ENCODE assay signal across 10 mouse cellular contexts in the genomic region with DNA sequence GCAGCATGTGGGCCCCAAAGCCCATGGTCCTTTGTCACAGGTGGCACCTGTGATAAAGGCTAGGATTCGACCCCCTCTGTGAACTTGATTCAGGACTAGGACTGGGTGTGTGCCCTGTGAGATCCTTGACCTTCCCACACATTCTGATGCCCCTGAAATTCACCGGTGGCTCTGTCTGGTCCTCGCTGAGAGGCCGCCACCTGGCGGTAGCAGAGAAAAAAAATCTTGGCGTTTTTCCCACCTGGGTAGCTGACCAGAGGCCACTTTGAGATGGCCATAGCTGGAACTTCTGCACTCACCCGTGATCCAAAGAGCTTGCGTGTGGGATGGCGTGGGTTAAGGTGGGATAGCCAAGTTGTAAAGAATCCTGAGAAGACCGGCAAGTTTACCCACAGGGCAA. TPM values are rescaled to one million over a fixed set of nuclear protein-coding genes. Genes with fewer than 3 reads are reported as not detected.
DNase-seq lines count a peak whose midpoint lies in the region; ATAC-seq and TF ChIP-seq lines count a peak whose summit lies in the region.
"Had no signal": no experiment of that assay in that cellular context is flagged by ENCODE, and none has a peak within 500 bp of the region (broad histone marks: within the 10 kb centered on the region; RNA-seq: fewer than 3 reads in every experiment).

No protein-coding gene starts in this region.

- WGBS in lung, embryonic 14.5 days, result 3% methylated on average over 10 of the region's 10 CpGs

- no peak overlapping the region for H3K9ac ChIP-seq in lung, embryonic 14.5 days
- H3K9ac ChIP-seq: limb, embryonic 12.5 days had no signal

- H3K27me3 ChIP-seq in lung, embryonic 14.5 days (ENCODE audit: insufficient read depth, low read length), result peaks cover 93% of the 10 kb centered on the region

- H3K4me1 ChIP-seq in lung, embryonic 14.5 days (ENCODE audit: insufficient read depth), result no peaks in the 10 kb centered on the region

- peak; percentile 82 for TF ChIP-seq CTCF in layer of hippocampus, adult 2 months (conservative IDR thresholded peaks at IDR 0.05)
- peak; percentile 71 for TF ChIP-seq CTCF in lung, embryonic 14.5 days (IDR thresholded peaks at IDR 0.05; ENCODE audit: low read depth)

- H3K9me3 ChIP-seq in lung, embryonic 14.5 days (ENCODE audit: low read depth, low read length), result no peaks in the 10 kb centered on the region

- ATAC-seq in lung, embryonic 14.5 days (ENCODE audit: insufficient read depth), result no peak

- no peak for DNase-seq in layer of hippocampus, adult 2 months (ENCODE audit: low spot score in 2 of 2)
- no peak for DNase-seq in layer of hippocampus, adult 11-12 months (ENCODE audit: low spot score)
- DNase-seq in ES-CJ7 (ENCODE audit: low read depth, low spot score), result peak; percentile 60
- DNase-seq in cerebellum, adult 11-12 months, result peak; percentile 85
- DNase-seq in heart, postnatal 10 days, result peak; percentile 81 to 86
- peak; percentile 90 for DNase-seq in lung, embryonic 14.5 days
- peak; percentile 74 for DNase-seq in testis, postnatal 10 days (ENCODE audit: low spot score)
- DNase-seq in frontal cortex, postnatal 25 days (ENCODE audit: low spot score in 2 of 2), result no peak

- H3K4me2 ChIP-seq in lung, embryonic 14.5 days, result no peak overlapping the region

- no peak overlapping the region for H3K27ac ChIP-seq in layer of hippocampus, adult 2 months
- no peak overlapping the region for H3K27ac ChIP-seq in lung, embryonic 14.5 days (ENCODE audit: low read depth)
- H3K27ac ChIP-seq: limb, embryonic 12.5 days had no signal

- 0 out of 2 replicates have a peak, but pooled peaks cover 3% of the 10 kb centered on the region for H3K36me3 ChIP-seq in lung, embryonic 14.5 days (ENCODE audit: insufficient read depth)
- H3K36me3 ChIP-seq: limb, embryonic 12.5 days had no signal

- intact Hi-C loops in heart, postnatal 10 days (cut with DNase I), result loop anchor here (2.0 kb wide), 1 partner anchor 113 kb away; no protein-coding TSS in a partner anchor

- H3K4me3 ChIP-seq in layer of hippocampus, adult 2 months, result no peak overlapping the region
- H3K4me3 ChIP-seq in lung, embryonic 14.5 days (ENCODE audit: low read depth, low read length), result no peak overlapping the region

RNA-seq across cellular contexts. Expression of a gene that starts 6.0 kb away (rescaled TPM):
- not detected for total RNA-seq in layer of hippocampus, adult 2 months (2021)
- not detected for total RNA-seq in heart, postnatal 10 days (2021)
- not detected in 2 replicates for polyA plus RNA-seq in lung, embryonic 14.5 days (2014; fragmentation: Nextera tagmentation; extraction: Ambion mirVana)
- polyA plus RNA-seq: limb, embryonic 12.5 days; stomach, embryonic 16.5 days had no signal

RNA-seq across cellular contexts. Expression of a gene that starts 11.5 kb away (rescaled TPM):
- 1 to 10 TPM; 5.6 to 6.4 TPM for total RNA-seq in layer of hippocampus, adult 2 months (2021)
- 10 to 100 TPM; 30.2 to 31.3 TPM for total RNA-seq in heart, postnatal 10 days (2021)
- 19.5 and 20.0 TPM in 2 replicates for polyA plus RNA-seq in lung, embryonic 14.5 days (2014; fragmentation: Nextera tagmentation; extraction: Ambion mirVana)

RNA-seq across cellular contexts. Expression of a gene that starts 11.5 kb away (rescaled TPM):
- 10 to 100 TPM; 42.3 to 43.0 TPM for total RNA-seq in layer of hippocampus, adult 2 months (2021)
- 10 to 100 TPM; 27.3 to 33.4 TPM for total RNA-seq in heart, postnatal 10 days (2021)
- 31.2 and 31.8 TPM in 2 replicates for polyA plus RNA-seq in lung, embryonic 14.5 days (2014; fragmentation: Nextera tagmentation; extraction: Ambion mirVana)

RNA-seq across cellular contexts. Expression of a gene that starts 33.3 kb away (rescaled TPM):
- total RNA-seq in layer of hippocampus, adult 2 months (2021), result 1 to 10 TPM; 6.5 to 7.7 TPM
- total RNA-seq in heart, postnatal 10 days (2021), result 100 to 1,000 TPM in 1 of 2 experiments, 10 to 100 TPM in 1; 95.9 to 112 TPM
- polyA plus RNA-seq in lung, embryonic 14.5 days (2014; fragmentation: Nextera tagmentation; extraction: Ambion mirVana), result 0.36 and 0.65 TPM in 2 replicates

RNA-seq across cellular contexts. Expression of a gene that starts 40.0 kb away (rescaled TPM):
- 100 to 1,000 TPM; 186 to 202 TPM for total RNA-seq in layer of hippocampus, adult 2 months (2021)
- 100 to 1,000 TPM; 283 to 290 TPM for total RNA-seq in heart, postnatal 10 days (2021)
- polyA plus RNA-seq in lung, embryonic 14.5 days (2014; fragmentation: Nextera tagmentation; extraction: Ambion mirVana), result 428 and 464 TPM in 2 replicates

Comparison
In these comparisons a context has a peak if more than half of its experiments do, and no peak if none do; other contexts are left out.
1. DNase-seq: peak in ES-CJ7 (single experiment), cerebellum, adult 11-12 months (single experiment), heart, postnatal 10 days (2 of 2), lung, embryonic 14.5 days (single experiment) and testis, postnatal 10 days (single experiment); none in layer of hippocampus, adult 2 months (0 of 2), layer of hippocampus, adult 11-12 months (single experiment) and frontal cortex, postnatal 25 days (0 of 2).
2. RNA of a gene that starts 11.5 kb away (total RNA-seq): 30.2 to 31.3 TPM in heart, postnatal 10 days; 5.6 to 6.4 TPM in layer of hippocampus, adult 2 months; every median in the first group is over 4 times any median in the second.